Mouse (Mus musculus) gastrocnemius, adult 8-10 months (tissue): ENCODE data around the gene Tmem8b. TPM values are rescaled to one million over a fixed set of nuclear protein-coding genes. Genes with fewer than 3 reads are reported as not detected.

Source experiments
- DNase-seq, 2 experiments: peaks; one replicate each; pipeline ENCODE4 v3.0.0; 2022; ENCODE audit warnings: low spot score in 2 of 2
- total RNA-seq, 4 experiments: library from RNA; stranded (reverse); gene quantifications; 2 replicates each; pipeline ENCODE4 v1.2.4; 2022

Tmem8b gene
- total RNA-seq, 4 experiments from 2014 or later, result 9.5 to 14.4 (median 10.4) TPM

DNA sequence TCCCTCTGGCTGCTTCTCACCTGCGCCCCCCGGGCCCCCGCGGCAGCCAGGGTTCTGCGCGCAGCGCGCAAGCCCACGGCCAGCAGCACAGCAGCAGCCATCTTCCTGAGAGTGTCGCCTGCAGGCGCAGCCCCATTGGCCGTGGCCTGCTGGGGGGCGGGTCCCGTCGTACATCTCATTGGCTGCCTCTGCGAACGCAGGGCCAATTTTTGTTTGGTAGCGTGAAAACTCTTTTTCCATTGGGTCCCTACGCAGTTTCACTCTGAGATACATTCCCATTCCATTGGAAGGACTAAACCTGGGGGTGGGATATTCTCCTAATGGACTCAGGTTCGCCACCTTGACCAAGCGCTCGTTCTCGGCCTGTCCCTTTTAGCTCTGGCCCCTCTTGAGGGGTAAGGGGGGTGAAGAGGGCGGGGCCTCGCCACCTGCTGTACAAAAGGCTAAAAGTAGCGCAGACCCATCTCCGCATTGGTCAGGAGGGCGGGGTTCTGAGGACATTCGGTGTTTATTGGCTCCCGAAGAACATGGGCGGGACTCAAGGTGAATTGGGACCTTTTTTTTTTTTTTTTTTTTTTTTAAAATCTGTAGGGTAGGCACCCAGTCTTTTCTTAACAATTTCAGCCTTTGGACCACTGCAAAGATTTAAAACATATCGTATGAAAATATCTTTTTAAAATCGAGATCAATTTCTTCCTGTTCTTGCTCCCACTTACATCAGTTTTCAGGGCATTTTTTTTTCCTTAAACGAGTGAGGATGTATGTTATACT is 12.2 kb upstream of the Tmem8b start, which contains the start of gene Hint2:
Hint2 (minus strand) TSS at position 128 of the 771 bp plus-strand sequence.
- DNase-seq, result peak; percentile 96

DNA sequence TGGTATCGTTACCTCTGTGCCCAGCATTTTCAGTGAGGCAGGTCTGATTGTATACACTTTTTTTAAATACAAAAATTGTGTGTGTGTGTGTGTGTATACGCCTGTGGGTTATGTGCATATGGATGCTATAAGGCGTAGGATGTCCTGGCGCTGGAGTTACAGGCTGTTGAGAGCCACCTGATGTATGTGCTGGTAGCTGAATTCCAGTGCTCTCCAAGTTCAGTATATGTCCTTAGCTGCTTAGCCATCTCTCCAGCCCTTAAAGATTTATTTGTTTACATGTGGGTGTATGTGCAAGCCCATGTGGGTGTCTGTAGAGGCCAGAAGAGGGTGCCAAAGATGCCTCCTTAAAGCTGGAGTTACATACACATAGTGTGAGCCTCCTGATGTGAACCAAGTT is 11.6 kb upstream of the Tmem8b start:
- DNase-seq, result no peak

DNA sequence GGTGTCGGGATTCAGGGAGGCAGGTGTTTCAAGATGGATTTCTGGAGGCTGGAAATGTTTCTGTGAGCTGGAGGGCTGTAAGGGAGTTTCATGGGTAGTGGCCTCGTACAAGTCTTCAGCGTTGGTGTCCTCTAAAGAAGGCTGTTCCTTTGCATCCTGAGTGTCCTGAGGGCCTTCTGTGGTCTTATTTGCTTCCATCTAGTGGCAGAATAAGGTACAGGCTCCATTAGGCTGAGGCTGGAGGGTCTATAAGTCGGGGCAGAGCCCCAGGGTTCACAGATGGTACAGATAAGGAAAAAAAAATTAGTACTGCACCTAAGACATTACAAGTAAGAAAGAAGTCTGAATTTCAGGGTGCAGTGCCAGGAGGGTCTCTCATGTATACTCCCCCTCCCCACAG is 2.4 kb upstream of the Tmem8b start:
- no peak for DNase-seq

DNA sequence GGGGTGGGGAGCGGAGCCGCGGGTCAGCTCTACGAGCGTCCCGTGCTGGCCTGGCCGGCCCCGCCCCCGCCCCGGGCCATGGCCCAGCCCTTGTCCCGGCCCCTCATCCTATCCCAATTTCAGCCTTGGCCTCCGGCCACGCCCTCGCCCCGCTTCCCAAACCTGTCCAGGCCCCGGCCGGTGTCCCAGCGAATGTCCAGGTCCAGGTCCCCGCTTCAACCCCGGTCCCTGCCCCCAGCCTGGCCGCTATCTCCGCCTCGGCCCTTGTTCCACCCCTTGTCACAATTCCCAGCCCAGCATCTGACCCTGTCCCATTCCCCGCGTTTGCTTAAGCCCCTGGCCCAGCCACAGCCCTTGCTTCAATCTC is 640 bp downstream of the Tmem8b start:
- peak; percentile 42 to 58 for DNase-seq

DNA sequence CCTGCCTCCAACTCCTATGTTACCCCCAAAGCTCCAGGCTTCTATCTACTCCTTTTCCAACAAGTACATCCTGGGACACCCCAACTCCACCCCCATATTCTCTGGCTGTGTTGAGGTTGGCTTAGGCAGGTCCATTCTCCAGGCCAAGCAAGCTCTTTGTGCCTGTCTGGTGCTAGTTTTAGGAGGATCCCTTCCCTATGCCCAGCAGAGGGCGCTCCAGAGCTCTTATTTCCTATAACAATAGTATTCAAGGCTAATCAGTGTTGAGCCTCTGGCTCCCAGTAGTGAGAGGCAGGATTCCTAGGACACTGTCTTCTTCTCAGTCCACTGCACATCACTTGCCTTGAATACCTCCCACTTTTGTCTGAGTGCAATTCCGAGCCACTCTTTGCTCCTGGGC is 3.3 kb downstream of the Tmem8b start:
- peak; percentile 71 to 75 for DNase-seq

DNA sequence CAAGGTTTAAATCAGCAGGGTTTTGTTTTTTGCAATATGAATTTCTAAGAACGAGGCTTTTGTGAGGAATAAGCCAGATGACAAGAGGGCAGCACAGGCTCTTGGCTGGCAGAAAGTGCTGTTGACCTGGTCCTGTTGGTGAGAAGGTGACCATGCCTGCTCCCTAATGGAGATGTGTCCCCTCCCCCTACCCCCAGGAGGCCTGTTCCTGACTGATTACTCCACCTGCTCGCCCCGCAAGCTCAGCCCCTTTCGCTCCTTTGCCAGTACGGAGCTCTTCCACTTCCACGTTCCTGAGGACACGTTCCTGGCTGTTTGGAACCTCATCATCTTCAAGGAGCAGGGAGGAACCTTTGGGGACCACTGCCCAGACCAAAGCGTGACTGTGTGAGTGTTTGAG is 4.9 kb downstream of the Tmem8b start:
- DNase-seq, result no peak

DNA sequence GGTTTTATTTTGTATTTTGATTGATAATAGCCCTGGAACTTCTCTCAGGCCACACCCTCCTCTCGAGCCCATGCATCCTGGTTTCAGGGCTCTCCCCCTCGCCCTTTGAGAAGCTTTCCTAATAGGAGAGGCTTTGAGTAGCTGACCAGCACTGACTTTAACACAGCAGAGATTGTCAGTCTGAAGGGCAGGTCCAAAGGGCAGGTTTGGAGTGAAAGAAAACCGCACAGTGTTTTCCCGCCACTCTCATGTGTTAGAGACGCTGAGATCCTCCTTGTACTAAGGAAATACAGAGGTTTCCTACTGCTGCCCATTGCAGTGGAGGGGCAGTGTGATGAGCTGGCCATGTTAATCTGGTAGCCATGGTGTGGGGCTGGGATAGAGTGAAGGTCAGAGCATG is 6.2 kb downstream of the Tmem8b start:
- no peak for DNase-seq

DNA sequence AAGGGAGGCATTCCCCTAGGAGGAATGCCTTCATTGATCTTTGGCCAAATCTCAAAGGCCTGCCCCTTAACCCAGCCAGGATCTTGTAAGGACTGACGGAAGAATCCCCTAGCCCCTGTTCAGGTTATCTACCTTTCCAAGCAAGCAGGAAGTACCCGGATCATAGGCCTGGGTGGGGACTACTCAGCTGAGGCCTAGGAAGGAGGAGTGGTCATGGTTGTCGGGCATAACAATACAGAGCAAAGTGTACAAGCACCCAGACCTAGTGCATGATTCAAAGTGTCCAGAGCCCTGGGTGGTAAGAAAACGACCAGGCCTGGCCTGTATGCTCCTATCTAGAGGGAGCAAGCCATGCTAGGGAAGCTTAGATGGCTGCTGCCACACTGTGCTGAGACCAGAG is 6.8 kb downstream of the Tmem8b start:
- no peak for DNase-seq

DNA sequence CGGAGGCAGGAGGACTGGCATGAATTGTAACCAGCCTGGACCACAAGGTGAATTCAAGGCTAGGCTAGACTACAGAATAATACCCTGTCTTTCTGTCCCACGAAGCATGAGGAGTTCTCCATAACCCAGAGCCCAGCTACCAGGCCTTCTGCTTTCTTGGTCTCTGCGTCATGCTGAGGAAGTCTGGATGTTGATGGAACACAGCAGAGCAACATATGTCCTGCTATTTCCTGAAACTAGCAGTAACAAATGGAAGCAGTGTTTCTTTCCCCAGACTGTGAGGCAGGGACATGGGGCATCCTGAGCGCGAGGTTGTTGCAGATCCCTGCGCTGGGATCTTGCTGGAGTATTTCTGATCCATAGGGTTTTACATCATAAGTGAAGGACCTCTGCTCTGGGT is 9.8 kb downstream of the Tmem8b start:
- DNase-seq, result no peak

DNA sequence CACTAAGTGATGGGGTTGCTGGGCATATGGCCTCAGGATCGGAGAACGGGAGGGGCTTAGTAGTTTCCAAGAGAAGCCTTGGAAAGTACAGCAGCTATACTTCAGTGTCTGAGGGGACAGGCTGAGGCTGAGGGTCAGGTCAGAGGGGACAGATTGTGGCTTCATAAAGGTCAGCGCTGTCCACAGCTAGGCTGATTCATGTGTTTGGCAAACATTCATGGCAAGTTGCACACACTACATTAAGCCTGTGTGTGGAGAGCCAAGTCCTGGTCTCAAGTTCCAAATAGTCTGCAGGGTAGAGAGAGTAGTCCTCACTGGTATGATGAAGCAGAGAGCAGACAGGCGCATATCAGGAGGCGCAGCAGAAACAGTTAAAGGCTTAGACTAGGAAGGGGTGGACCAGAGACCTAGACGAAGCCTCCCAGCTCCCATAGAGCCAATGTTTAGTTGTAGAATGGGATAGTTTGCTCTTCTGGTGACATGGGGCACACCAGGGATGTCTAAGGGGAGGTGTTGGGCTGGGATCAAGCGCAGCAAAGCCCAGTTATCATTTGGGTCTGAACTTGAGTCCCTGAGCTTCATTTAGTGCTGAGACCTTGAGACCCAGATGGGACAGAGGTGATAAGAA is 10.8 kb downstream of the Tmem8b start:
- peak; percentile 72 to 76 for DNase-seq

DNA sequence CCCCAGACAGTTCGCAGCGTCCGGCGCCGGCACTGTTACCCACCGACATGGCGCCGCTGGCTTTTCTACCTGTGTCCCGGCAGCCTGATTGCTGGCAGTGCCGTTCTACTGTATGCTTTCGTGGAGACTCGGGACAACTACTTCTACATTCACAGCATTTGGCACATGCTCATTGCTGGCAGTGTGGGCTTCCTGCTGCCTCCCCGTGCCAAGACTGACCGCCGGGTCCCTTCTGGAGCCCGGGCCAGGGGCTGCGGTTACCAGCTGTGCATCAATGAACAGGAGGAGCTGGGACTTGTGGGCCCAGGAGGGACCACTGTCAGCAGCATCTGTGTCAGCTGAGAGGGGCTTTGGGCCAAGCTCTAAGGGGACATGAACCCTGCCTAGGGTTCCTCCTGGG is 21.2 kb downstream of the Tmem8b start:
- no peak for DNase-seq

DNA sequence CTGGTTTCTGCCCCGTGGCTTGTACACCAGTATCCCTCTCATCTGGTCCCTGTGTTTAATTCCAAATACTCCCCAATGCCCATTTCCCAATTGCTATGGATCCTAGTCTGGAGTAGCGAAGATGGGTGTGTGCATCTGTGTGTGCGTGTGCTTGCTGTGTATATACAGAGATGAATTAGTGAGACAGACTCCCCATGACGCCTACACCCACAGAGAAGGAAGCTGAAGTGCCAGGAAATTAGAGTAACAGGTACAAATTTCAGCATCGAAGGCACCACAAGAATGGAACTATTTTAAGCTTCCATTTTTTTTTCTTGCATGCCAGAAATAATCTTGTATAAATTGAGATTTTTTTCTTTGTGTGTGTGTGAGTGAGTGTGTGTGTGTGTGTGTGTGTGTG is 22.3 kb downstream of the Tmem8b start:
- DNase-seq, result no peak

DNA sequence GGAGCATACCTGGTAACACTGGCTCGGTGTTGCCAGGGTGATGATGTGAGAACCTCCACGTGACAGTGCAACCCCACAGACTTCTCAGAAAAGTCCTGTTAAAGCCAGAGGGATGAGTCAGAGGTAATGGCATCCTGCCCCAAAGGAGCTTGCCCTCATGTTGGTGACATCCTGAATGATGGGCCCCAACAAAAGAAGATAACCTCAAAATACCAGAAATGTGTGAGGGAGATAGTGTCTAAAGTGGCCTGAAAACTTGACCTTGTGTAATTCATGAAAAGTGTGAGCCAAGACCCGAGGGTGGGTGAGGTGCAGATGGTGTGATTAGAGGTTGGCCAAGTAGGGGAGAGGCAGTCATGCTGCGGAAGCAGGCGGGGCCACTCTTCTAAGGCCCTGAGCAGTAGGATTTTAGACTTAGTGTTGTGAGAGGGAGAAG is 25.1 kb downstream of the Tmem8b start:
- peak in 1 of 2 experiments; percentile 25 for DNase-seq

DNA sequence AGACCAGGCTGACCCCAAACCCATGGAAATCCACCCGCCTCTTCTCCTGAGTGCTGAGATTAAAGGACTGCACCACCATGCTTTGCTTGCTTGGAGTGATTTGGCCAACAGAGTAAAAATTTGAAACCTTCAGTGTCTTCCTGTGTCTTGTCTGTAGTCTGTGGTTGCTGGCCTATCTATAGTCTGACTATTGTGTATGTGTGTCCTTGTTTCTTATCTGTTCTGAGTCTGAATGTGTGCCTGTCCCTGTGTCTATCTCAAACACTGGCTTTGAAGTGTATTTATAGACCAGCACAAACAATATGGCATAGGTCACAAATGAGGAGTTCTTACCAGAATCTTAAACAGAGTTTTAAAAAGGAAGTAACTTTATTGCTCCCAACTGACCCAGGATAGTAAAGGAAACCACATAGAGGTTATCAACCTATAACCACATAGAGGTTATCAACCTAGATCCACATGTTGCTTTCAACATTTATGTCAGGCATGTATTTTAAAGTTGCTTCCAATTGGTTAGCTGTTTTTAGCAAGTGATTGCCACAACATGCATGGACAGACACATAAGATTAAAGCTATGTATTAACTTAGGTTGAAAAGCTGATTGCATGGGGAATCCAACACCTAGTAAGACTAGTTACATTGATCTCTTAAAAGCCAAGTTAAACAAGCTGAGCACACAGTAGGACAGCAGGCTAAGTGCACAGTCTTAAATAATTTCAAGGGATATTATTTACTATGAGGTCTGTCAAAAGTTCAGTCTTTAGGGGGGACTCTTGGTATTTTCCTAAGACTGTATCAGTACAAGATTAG is 25.9 kb downstream of the Tmem8b start:
- DNase-seq, result no peak

DNA sequence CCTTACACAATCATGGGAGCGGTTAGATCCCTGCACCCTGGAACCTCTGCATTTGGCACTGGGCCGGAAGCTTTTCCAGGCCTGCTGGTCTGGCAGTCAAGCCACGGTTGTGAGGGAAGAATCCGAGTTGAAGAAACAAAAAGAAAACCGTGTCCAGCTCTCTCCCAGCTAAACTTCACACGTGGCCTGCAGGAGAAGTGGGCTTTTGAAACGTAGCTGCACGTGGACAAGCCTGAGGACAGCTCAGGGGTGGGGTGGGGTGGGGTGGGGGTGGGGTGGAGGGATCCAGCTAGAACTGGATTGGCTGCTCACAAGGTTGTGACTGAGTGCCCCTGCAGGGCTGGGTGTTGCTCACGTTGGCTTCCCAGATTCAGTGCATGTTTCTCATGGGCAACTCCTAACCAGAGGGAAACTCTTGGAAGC is 26.5 kb downstream of the Tmem8b start:
- DNase-seq, result peak; percentile 36 to 66

DNA sequence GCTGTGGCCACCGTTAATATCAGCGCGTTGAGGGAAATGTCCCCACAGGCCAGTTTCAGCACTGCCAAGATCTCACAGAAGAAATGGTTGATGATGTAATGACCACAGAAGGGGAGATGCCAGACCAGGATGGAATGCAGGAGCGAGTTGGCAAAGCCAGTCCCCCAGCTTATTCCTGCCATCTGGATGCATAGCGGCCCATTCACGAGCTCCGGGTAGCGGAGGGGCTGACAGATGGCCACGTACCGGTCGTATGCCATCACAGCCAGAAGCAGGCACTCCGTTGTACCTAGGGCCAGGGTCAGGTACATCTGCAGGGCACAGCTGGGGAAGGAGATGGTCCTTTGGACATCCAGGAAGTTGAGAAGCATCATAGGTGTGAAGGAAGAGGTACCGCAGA is 27.8 kb downstream of the Tmem8b start:
- DNase-seq, result no peak

DNA sequence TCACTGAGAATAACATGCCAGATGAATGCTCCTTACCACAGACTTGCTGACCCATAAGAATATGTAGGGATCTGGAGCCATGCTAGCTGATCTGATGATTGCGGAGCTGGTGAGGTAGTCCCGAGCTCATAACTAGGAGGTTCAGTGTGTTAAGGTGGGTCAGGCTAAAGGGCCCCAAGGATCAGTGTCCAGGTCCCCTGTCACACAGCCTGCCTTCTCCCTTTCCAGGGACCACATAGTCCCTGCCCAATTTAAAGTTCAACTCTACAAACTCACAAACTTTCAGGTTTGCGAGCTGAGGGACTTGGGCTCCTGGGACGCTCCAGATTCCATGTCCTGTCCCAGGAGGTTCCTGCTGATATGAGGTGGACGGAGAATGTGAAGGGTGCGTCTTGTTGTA is 31.9 kb downstream of the Tmem8b start, which contains the start of gene Olfr70:
Olfr70 (minus strand) TSS at position 101 of the 400 bp plus-strand sequence.
- DNase-seq, result no peak

DNA sequence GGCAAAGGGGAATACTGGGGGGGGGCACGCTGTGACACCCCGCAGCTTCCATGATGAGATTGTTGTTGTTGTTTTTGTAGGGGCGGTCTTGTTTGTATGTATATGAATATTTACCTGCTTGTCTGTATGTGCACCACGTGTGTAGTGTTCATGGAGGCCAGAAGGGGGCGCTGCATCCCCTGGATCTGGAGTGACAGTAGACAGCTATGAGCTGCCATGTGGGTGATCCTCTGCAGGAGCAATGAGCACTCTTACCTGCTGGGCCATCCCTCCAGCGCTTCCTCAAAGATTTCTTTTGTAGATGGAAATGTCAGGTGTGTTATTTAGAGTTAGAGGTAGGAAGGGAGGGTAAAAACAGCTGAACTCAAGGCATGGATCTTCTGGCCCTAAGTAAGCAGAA is 34.7 kb downstream of the Tmem8b start:
- no peak for DNase-seq

DNA sequence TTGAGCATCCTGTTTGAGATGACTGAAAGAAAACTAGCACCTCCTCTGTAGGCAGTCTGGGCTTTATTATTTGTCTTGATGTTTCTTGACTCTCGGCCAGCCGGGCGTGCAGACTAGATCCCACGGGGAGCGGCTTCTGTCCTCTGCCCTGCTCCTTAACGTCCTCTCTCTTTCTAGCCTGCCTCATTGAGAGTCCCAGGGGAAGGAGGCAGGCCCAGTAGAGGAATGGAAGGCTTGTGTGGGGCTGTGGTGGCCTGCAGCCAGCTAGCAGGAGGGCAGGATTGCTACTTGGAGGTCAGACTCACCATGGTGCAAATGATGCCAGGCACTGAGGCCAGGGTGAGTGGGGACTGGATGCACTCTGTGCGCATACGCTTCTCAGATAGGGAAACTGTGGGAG is 35.1 kb downstream of the Tmem8b start:
- DNase-seq, result no peak

DNA sequence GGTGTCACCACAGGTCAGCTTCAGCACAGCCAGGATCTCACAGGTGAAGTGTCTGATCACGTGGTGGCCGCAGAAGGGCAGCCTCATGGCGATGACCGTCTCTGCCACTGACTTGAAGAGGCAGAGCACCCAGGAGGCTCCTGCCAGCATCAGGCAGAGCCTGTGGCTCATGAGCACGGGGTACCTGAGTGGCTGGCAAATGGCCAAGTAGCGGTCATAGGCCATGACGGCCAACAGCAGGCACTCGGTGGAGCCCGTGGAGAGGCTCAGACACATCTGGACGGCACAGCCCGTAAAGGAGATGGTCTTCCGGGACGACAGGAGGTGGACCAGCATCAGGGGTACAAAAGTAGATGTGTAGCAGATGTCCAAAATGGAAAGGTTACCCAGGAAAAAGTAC is 37.2 kb downstream of the Tmem8b start:
- no peak for DNase-seq

DNA sequence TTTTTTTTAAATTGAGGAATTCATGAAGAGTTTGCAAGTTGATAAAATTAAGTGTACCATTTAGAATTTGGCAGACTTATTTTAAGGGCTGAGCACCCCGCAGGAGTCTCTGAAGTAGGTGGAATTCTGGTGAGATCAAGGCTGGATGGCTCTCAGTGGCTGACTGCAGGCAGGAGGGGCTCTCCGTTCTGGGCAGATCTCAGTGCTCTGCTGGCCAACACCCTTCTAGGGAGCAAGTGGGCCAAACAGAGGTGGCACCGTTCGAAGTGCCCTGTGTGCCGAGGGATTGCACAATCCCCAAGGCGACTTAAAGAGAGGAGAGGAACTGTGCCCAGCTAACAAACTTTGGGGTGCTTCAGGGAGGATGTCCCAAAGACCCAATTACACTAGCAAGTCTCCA is 41.1 kb downstream of the Tmem8b start, which contains the start of gene Olfr71:
Olfr71 (minus strand) TSS at position 387 of the 400 bp plus-strand sequence.
- DNase-seq, result no peak

DNA sequence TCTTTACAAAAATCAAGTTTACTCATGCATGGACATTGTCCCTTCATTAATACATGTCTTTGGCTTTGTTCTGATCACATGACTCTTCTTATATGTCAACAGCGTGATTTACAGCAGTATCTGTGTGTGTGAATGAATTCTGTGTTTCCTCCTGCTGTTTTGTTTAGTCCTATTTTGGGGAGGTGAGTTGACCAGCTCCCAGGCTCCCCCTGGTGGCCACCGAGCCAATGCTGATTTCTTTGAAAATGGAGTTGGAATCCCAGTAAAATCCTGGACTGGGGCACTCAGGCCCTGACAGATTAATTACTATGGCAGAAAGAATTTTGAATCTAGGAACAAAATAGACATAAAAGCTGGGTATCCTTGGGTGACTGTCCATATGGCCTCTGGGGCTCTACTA is 43.0 kb downstream of the Tmem8b start:
- DNase-seq, result peak; percentile 67 to 69
